Mouse (Mus musculus) forelimb bud, embryonic 11.5 days (tissue): ENCODE results near the gene Hspg2.
"Not testable (repeated sequence)": the region's sequence is repeated elsewhere in the genome, so short reads cannot be mapped to it uniquely, and the experiment has no call there.

Experiments
- DNase-seq: peaks from one replicate; pipeline ENCODE4 v3.0.0-alpha.2; 2012; ENCODE audit warnings: low read depth, low spot score

The Hspg2 gene

GRCm38 (mm10) chr4:137468260-137469080 lies at the start of gene Hspg2:
Gene Hspg2 (plus strand): TSS chr4:137468769.
- DNase-seq: peak; percentile 98

- DNase-seq: no peak
Observed at GRCm38 (mm10) chr4:137430502-137430901, 38.1 kb upstream of the Hspg2 start, which contains the start of gene Cela3b. Gene Cela3b (minus strand): TSS chr4:137430540.

GRCm38 (mm10) chr4:137432700-137433550 lies 35.6 kb upstream of the Hspg2 start:
- not testable (repeated sequence) for DNase-seq

DNA sequence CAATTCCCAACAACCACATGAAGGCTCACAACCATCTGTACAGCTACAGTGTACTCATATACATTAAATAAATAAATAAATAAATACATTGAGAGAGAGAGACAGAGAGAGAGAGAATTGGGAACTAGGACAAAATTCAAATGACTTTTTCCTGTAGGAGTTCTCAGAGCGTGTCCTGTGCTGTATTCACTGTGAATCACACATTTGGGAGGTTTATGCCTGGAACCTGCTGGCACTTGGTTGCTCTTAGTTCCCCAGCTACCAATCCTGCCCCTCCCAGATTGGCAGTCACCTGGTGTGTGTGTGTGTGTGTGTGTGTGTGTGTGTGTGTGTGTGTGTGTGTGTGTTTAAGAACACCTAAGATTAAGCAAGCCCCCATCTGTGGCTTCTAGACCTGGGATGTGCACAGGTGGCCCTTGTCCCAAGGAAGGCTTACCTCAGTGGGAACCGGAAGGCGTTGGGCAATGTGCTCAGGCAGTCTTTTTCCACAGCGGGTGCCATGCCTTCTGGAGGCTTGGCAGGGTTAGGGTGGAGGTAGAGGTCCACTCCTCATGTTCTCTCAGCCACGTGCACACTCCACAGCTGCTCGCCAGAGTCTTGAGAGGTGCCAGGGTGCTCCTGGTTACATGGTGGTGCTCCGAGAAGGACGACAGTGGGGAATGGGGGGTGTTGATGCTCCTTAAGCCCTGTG lies 31.4 kb upstream of the Hspg2 start:
- no peak for DNase-seq

DNA sequence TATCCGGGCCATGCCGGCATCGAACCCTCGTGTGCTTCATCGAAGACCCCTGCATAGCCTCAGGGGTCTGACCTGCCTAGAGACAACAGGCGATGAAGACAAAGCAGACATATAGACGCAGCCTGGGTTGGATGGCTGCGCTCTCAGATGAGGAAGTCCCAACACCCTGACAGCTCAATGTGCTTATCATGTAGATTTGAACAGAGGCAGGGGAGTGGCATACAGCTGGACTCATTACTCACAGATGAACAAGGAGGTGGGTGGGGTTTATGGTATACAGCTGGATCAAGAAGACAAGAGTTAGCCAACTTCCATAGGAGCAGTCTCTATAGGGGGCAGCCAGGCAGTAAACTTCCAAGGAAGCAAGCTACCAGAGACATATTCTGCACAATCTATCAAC lies 29.7 kb upstream of the Hspg2 start:
- DNase-seq: no peak

- DNase-seq: no peak
Observed at GRCm38 (mm10) chr4:137441332-137441731, 27.2 kb upstream of the Hspg2 start.

- peak; percentile 65 for DNase-seq
Observed at GRCm38 (mm10) chr4:137443625-137444024, 24.9 kb upstream of the Hspg2 start.

- DNase-seq: no peak
Observed at GRCm38 (mm10) chr4:137445881-137446280, 22.7 kb upstream of the Hspg2 start.

DNA sequence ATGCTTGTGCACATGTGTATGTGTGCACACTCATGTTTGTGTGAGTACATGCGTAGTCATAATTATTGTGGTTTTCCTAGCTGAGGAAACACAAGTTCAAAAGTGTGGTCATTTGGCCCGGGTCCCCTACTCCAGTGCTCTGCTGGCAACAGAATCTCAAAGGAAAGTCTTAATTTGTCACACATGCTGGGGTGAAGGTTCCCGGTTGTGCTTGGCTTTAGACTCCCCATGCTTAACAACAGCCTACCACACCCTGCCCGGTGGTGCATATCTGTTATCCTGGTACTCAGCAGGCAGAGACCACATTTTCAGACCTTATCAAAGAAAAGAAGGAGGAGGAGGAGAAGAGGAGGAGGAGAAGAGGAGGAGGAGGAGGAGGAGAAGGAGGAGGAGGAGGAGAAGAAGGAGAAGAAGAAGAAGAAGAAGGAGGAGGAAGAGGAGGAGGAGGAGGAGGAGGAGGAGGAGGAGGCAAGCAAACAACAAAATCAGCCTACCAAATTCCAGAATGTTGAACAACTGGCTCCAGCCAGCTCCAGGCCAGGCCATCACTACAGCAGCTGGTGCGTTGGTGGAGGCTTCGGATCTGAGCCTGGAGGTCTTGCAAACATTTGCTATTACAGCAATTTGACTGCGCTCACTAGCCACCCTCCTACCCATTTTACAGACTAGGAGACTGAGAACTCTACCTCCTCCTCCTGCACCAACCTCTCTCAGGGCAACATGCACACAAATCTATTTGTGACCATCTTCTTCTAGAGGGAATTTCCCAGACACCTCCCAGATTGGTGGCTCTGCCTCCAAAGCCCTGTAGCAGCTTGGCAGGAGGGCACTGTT lies 21.0 kb upstream of the Hspg2 start:
- no peak for DNase-seq

DNA sequence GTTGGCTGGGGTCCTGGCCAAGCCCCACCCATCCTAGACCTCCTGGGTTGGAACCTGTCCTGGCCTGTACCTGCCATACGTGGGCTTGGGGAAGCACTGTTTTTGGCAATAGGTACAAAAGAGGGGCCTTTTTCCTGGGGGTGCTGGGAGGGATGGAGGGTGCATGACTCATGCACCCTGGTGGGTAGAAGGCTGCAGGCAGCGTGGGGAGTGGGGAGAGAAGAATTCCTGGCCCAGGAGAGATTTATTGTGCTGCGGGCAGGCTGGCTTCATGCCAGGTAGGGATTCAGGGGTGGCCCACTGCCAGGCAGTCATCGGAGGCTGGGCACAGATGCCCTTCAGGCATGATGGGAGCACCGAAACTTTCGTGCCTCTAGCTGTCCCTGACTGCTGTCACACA lies 20.4 kb upstream of the Hspg2 start:
- no peak for DNase-seq

DNA sequence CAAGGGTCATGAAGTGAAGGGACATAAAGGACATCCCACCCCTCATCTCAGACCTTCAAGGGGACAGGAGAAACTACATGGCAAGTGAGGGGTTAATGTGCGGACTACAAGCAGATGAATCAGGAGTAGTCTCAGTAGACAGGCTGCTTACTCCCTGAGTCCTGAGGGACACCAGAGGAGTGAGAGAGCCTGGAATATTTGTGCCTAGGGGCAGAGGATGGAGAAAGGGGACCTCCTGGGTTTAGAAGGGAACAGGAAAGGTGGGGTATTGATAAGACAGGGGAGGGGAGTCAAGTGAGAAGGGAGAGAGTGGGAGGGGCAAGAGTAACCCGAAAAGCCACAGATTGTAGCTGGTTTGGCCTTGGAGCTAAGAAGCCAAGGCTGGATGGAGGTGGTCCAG lies 19.9 kb upstream of the Hspg2 start:
- no peak for DNase-seq

DNA sequence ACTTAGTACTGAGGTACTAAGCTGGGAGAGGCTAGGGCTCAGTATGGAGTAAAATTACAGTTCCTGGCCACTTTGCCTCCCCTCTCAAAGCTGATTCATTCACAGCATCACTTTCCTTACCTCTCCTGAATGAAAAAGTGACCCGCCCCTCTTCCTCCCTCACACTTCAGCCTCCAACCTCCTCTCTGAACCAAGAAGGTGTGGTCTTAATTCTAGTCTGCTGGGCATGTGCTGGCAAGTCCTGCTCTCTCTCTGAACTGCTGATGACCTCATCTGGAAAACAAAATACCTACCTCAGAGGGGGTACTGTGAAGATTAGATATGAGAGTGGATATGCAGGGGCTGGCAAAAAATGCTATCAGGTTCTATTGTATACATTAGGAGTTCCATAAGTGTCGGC lies 19.4 kb upstream of the Hspg2 start:
- DNase-seq: no peak

DNA sequence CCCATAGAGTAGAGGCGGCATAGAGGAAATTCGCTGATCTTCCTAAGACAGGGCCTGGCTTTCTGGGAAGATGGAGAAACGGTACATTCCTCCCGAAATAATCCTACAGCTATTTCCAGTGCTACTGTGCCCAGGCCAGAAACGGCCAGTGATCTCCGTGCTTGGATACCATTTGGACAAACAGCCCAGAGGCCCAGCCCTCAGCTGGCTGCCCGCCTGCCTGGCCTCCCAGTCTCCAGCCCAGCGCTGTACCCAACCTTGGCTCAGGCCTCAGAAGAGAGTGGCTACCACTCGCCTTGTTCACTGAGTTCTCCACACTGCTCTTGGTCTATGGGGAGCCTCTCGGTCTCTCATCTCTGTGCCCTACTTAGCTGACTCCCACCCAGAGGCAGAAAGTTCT lies 18.9 kb upstream of the Hspg2 start:
- DNase-seq: no peak

- DNase-seq: no peak
Observed at GRCm38 (mm10) chr4:137452190-137452589, 16.4 kb upstream of the Hspg2 start.

- DNase-seq: no peak
Observed at GRCm38 (mm10) chr4:137453234-137453767, 15.3 kb upstream of the Hspg2 start, which contains the start of gene 1700013G24Rik. Gene 1700013G24Rik (plus strand): TSS chr4:137453284.

- no peak for DNase-seq
Observed at GRCm38 (mm10) chr4:137454582-137454981, 14.0 kb upstream of the Hspg2 start.

- no peak for DNase-seq
Observed at GRCm38 (mm10) chr4:137456581-137456980, 12.0 kb upstream of the Hspg2 start.

DNA sequence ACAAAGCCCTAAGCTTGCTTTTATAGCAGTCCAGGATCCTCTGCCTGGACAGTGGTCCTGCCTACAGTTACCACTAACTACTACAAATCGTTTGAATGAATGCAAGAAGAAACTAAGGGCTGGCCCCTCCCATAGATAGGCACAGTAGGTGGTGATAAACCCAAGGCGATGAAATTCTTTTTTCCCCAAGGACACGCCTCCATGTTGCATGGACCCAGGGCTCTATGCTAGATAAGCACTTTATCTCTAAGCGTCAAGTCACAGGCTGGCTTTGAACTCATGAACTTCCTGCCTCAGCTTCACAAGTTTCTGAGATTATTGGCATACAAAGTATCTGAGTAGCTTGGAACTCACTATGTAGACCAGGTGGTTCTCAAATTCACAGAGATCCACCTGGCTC lies 11.3 kb upstream of the Hspg2 start:
- no peak for DNase-seq

GRCm38 (mm10) chr4:137458310-137458709 lies 10.3 kb upstream of the Hspg2 start:
- no peak for DNase-seq

GRCm38 (mm10) chr4:137458861-137459260 lies 9.7 kb upstream of the Hspg2 start:
- DNase-seq: no peak

DNA sequence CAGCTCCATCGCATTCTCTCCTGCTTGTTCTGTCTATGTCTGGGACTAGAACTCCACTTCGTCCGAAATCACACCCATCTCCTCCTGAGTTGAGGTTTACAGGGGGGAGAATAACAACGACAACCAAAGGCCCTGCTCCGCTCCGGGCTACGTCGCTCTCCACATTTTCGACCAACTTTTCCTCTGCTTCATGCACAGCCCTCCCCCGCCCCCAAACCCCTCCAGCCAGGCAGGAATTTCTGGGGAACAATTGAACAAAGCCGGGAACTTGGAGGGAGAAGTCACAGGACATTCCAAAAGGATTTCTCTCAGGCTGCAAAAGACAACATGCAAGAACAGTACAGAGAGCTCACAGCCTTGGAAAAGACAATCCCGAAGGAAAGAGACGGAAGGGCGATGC lies 7.9 kb upstream of the Hspg2 start:
- no peak for DNase-seq
